Mouse (Mus musculus) liver, embryonic 14.5 days (tissue): ENCODE data around the gene Scube2.

Experiments
- CTCF ChIP-seq: IDR thresholded peaks from 2 replicates; pipeline ENCODE4 v1.5.1; 2016; ENCODE audit warnings: antibody characterized with exemption, low read depth, control low read depth
- EP300 ChIP-seq: IDR thresholded peaks from 2 replicates; pipeline ENCODE4 v1.6.1; 2016; ENCODE audit warnings: antibody characterized with exemption, low read depth

DNA sequence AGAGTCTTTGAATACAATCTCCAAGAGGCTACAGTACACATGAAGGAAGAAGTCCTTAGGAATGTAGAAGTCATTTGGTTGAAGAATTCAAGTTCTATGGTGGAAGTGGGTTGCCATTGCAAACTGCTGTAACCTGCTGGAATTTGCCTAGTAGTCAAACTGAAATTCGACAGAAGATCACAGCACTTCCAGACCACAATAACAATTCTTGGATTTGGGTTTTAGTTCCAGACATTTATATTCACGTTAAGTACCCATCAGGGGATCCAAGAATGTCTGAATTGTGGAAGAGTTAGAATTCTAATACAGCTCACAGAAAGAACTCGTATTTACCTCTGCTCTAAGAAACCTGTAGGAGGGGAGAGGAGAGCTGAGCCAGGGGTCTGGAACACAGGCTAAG lies 14.9 kb downstream of the Scube2 start:
- no peak for TF ChIP-seq CTCF
- no peak for TF ChIP-seq EP300
